Mouse (Mus musculus): ENCODE measurements around the gene Trim29.

Trim29 gene

GRCm38 (mm10) chr9:43384400-43384799, 73.8 kb downstream of the Trim29 start:
- DNase-seq (ENCODE audit: low read depth): no peak
